In the genomic region with DNA sequence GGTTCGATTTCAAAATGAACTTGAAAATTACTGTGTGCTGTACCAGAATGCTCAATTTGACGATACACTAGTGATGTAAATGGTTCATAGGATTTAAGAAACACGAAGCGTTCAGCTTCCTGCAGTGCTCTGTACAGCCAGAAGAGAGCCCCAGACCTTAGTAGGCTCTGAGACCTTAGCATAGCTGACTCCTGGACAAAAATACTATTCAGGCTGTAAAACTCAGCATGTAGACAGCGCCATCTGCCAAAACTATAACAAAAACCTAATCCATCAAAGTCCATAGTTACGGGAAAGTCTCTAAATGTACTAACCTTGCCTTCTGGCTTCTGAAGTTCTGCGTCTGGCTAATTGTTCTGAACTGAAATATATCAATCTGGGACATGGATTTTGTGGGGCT, we compare ENCODE assay signal across 8 mouse cellular contexts. TPM values are rescaled to one million over a fixed set of nuclear protein-coding genes. Genes with fewer than 3 reads are reported as not detected.
DNase-seq lines count a peak whose midpoint lies in the region; ATAC-seq and TF ChIP-seq lines count a peak whose summit lies in the region.

No protein-coding gene starts in this region.

- peak overlapping the region; percentile 74 for H3K4me2 ChIP-seq in forebrain, embryonic 13.5 days
- H3K4me2 ChIP-seq in liver, embryonic 16.5 days (ENCODE audit: low read depth, low read length) = peak overlapping the region; percentile 84
- H3K4me2 ChIP-seq in neural tube, embryonic 11.5 days (ENCODE audit: low read depth) = peak overlapping the region; percentile 56

- H3K27ac ChIP-seq in liver, adult 2 months (replicated peaks; ENCODE audit: insufficient read depth, low read depth, low read length) = no peak overlapping the region
- H3K27ac ChIP-seq in forebrain, embryonic 13.5 days = no peak overlapping the region
- H3K27ac ChIP-seq in liver, embryonic 16.5 days (ENCODE audit: low read length) = 0 out of 2 replicates have a peak overlapping the region, but pooled peaks have one; percentile 17
- no peak overlapping the region for H3K27ac ChIP-seq in neural tube, embryonic 11.5 days (ENCODE audit: low read depth, low read length)

- ATAC-seq in forebrain, embryonic 13.5 days = peak; percentile 33
- peak; percentile 61 for ATAC-seq in inflammation-experienced regulatory T-cells, adult 6 months
- ATAC-seq in liver, embryonic 16.5 days (ENCODE audit: low read depth) = peak; percentile 38
- ATAC-seq in neural tube, embryonic 11.5 days (ENCODE audit: insufficient read depth, low FRiP score, low TSS enrichment) = peak; percentile 36; the same call in 1 of the 2 replicates

- H3K79me2 ChIP-seq in liver, adult 2 months (ENCODE audit: control insufficient read depth, insufficient read depth, low read length) = peaks cover 14% of the 10 kb centered on the region; the same call in 1 of the 2 replicates

- no peaks in the 10 kb centered on the region for H3K27me3 ChIP-seq in liver, adult 2 months (ENCODE audit: control insufficient read depth, insufficient read depth, low read length)
- no peaks in the 10 kb centered on the region for H3K27me3 ChIP-seq in forebrain, embryonic 13.5 days
- H3K27me3 ChIP-seq in liver, embryonic 16.5 days (ENCODE audit: control insufficient read depth, insufficient read depth, low read depth, low read length) = no peaks in the 10 kb centered on the region
- H3K27me3 ChIP-seq in neural tube, embryonic 11.5 days (ENCODE audit: control insufficient read depth, insufficient read depth, low read length) = no peaks in the 10 kb centered on the region

- no peak overlapping the region for H3K9ac ChIP-seq in liver, adult 2 months (ENCODE audit: low read depth, low read length)
- peak overlapping the region; percentile 79; the same call in 1 of the 2 replicates for H3K9ac ChIP-seq in forebrain, embryonic 13.5 days
- peak overlapping the region; percentile 87 for H3K9ac ChIP-seq in liver, embryonic 16.5 days (ENCODE audit: low read depth, low read length)
- H3K9ac ChIP-seq in neural tube, embryonic 11.5 days (ENCODE audit: low read length) = 0 out of 2 replicates have a peak overlapping the region, but pooled peaks have one; percentile 19

- 24% methylated on average over 7 of the region's 7 CpGs for WGBS in liver, adult 2 months
- 32% methylated on average over 7 of the region's 7 CpGs for WGBS in forebrain, embryonic 13.5 days
- 16% methylated on average over 7 of the region's 7 CpGs for WGBS in liver, embryonic 16.5 days (ENCODE audit: insufficient replicate concordance)
- WGBS in neural tube, embryonic 11.5 days = 29% methylated on average over 7 of the region's 7 CpGs

- H3K36me3 ChIP-seq in liver, adult 2 months (ENCODE audit: control insufficient read depth, insufficient read depth, low read length) = peaks cover 2% of the 10 kb centered on the region; the same call in 1 of the 2 replicates
- peaks cover 4% of the 10 kb centered on the region; the same call in 1 of the 2 replicates for H3K36me3 ChIP-seq in forebrain, embryonic 13.5 days (ENCODE audit: poor library complexity, severe bottlenecking)
- no peaks in the 10 kb centered on the region for H3K36me3 ChIP-seq in liver, embryonic 16.5 days (ENCODE audit: control insufficient read depth, insufficient read depth)
- H3K36me3 ChIP-seq in neural tube, embryonic 11.5 days (ENCODE audit: control insufficient read depth, insufficient read depth, low read length) = no peaks in the 10 kb centered on the region

- H3K9me3 ChIP-seq in forebrain, embryonic 13.5 days (replicated peaks) = no peaks in the 10 kb centered on the region
- H3K9me3 ChIP-seq in liver, embryonic 16.5 days (replicated peaks; ENCODE audit: control insufficient read depth, low read length) = no peaks in the 10 kb centered on the region
- H3K9me3 ChIP-seq in neural tube, embryonic 11.5 days (ENCODE audit: control insufficient read depth, low read length) = no peaks in the 10 kb centered on the region

- peaks cover 7% of the 10 kb centered on the region for H3K4me1 ChIP-seq in liver, adult 2 months (ENCODE audit: control insufficient read depth, insufficient read depth, low read length)
- peaks cover 28% of the 10 kb centered on the region for H3K4me1 ChIP-seq in forebrain, embryonic 13.5 days
- peaks cover 24% of the 10 kb centered on the region for H3K4me1 ChIP-seq in liver, embryonic 16.5 days (ENCODE audit: control insufficient read depth, low read depth, low read length)
- 0 out of 2 replicates have a peak, but pooled peaks cover 4% of the 10 kb centered on the region for H3K4me1 ChIP-seq in neural tube, embryonic 11.5 days (ENCODE audit: control insufficient read depth, insufficient read depth, low read length)

- DNase-seq in liver, adult 2 months (ENCODE audit: extremely low read depth, low read depth, low spot score) = peak; percentile 70
- no peak for DNase-seq in liver
- peak; percentile 82 for DNase-seq in brain, embryonic 14.5 days (ENCODE audit: low read depth)
- peak; percentile 26 for DNase-seq in neural tube, embryonic 11.5 days (ENCODE audit: low spot score)
- DNase-seq in urinary bladder, adult 18-20 months (ENCODE audit: low spot score in 2 of 2) = no peak

- H3K4me3 ChIP-seq in liver, adult 2 months (ENCODE audit: insufficient read depth, low read depth, low read length) = peak overlapping the region; percentile 77; the same call in 1 of the 2 replicates
- peak overlapping the region; percentile 84 for H3K4me3 ChIP-seq in forebrain, embryonic 13.5 days
- peak overlapping the region; percentile 82 for H3K4me3 ChIP-seq in liver, embryonic 16.5 days (ENCODE audit: low read depth, low read length)
- H3K4me3 ChIP-seq in neural tube, embryonic 11.5 days (ENCODE audit: low read depth, low read length) = peak overlapping the region; percentile 75

- no peak for TF ChIP-seq POLR2A in liver, adult 2 months (IDR thresholded peaks at IDR 0.05; ENCODE audit: extremely low read depth, insufficient read depth, low read length)
- TF ChIP-seq POLR2A in brain, embryonic 14.5 days (IDR thresholded peaks at IDR 0.05; ENCODE audit: borderline replicate concordance, extremely low read depth, insufficient read depth, insufficient read length, poor library complexity, severe bottlenecking) = no peak

- peak; percentile 51 for TF ChIP-seq CTCF in liver, adult 2 months (IDR thresholded peaks at IDR 0.05; ENCODE audit: low read depth, low read length)
- TF ChIP-seq CTCF in brain, embryonic 14.5 days (IDR thresholded peaks at IDR 0.05; ENCODE audit: borderline replicate concordance, extremely low read depth, insufficient read depth, insufficient read length) = peak; percentile 51; the same call in 1 of the 2 replicates

RNA-seq across cellular contexts. Expression of gene Zfp949, which starts 0.6 kb away (rescaled TPM):
- 7.7 and 9.0 TPM in 2 replicates for total RNA-seq in liver, adult 2 months (2014; rRNA removed)
- polyA plus RNA-seq in liver, adult 2 months (2012; rRNA removed) = 1.7 and 2.4 TPM in 2 replicates
- polyA plus RNA-seq in brain, embryonic 14.5 days (2012; rRNA removed) = 11.0 and 13.9 TPM in 2 replicates
- 12.4 and 13.6 TPM in 2 replicates for polyA plus RNA-seq in forebrain, embryonic 13.5 days (2015; fragmentation: Nextera tagmentation; extraction: Ambion mirVana)
- 10 to 100 TPM in 2 of 3 experiments, 1 to 10 TPM in 1; 9.8 to 16.3 (median 16.3) TPM for polyA plus RNA-seq in inflammation-experienced regulatory T-cells, adult 6 months (2017; shearing (Covaris generic))
- polyA plus RNA-seq in liver, embryonic 16.5 days (2015; fragmentation: Nextera tagmentation; extraction: Ambion mirVana) = 7.9 and 8.4 TPM in 2 replicates
- 10.9 and 14.2 TPM in 2 replicates for polyA plus RNA-seq in neural tube, embryonic 11.5 days (2014; fragmentation: Nextera tagmentation; extraction: Ambion mirVana)

RNA-seq across cellular contexts. Expression of gene Trim43a, which starts 33.4 kb away (rescaled TPM):
- 0.09 TPM in 1 of 2 replicates, not detected in the other for total RNA-seq in liver, adult 2 months (2014; rRNA removed)
- polyA plus RNA-seq in liver, adult 2 months (2012; rRNA removed) = not detected in 2 replicates
- 0.05 and 0.51 TPM in 2 replicates for polyA plus RNA-seq in brain, embryonic 14.5 days (2012; rRNA removed)
- 0.22 and 0.34 TPM in 2 replicates for polyA plus RNA-seq in forebrain, embryonic 13.5 days (2015; fragmentation: Nextera tagmentation; extraction: Ambion mirVana)
- not detected for polyA plus RNA-seq in inflammation-experienced regulatory T-cells, adult 6 months (2017; shearing (Covaris generic))
- 0.06 and 0.08 TPM in 2 replicates for polyA plus RNA-seq in liver, embryonic 16.5 days (2015; fragmentation: Nextera tagmentation; extraction: Ambion mirVana)
- polyA plus RNA-seq in neural tube, embryonic 11.5 days (2014; fragmentation: Nextera tagmentation; extraction: Ambion mirVana) = 0.12 TPM in 1 of 2 replicates, not detected in the other

Comparison
In these comparisons a context has a peak if more than half of its experiments do, and no peak if none do; other contexts are left out.
1. DNase-seq: peak in liver, adult 2 months (single experiment), brain, embryonic 14.5 days (single experiment) and neural tube, embryonic 11.5 days (single experiment); none in liver (single experiment) and urinary bladder, adult 18-20 months (0 of 2).
2. Peak in every context shown above with its lines, with median percentiles within 50 percentile points of each other: H3K4me3 ChIP-seq, ATAC-seq and H3K4me2 ChIP-seq.